Mouse (Mus musculus): ENCODE measurements at regions not wholly inside any gene's neighbourhood (a gene's known extent, or its start where the extent isn't known, plus 50 kb on each side); places are given as distances from the start of the nearest gene placed in this dataset.

DNA sequence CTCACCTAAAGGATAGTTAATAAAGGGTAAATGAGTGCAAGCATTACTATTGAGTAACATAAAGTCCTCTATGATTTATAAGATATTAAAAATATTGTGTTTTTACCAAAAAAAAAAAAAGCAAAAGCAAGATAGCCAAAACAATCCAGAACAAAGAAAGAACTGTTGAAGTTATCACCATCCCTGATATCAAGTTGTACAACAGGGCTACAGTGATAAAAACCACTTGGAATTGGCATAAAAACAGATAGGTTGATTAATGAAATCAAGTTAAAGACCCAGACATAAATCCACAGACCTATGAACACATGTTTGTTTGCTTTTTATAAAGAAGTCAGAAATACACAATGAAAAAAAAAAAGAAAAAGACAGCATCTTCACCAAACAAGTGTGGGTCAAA is 92.4 kb upstream of the Mtap start:
- Histone ChIP-seq H3K36me3 (replicated peaks in 1 of 2; ENCODE audit: control insufficient read depth in 1 of 2, insufficient read depth in 1 of 2, low read length in 1 of 2) (no peaks in the 10 kb centered on the region), H3K9me3 (replicated peaks; ENCODE audit: low read length) (no peaks in the 10 kb centered on the region), H3K27ac (ENCODE audit: insufficient read depth, low read depth) (no peak overlapping the region), H3K27me3 (replicated peaks) (no peaks in the 10 kb centered on the region), H3K4me1 (ENCODE audit: control insufficient read depth in 1 of 2, insufficient read depth in 2 of 2) (no peaks in the 10 kb centered on the region), H3K4me3 (replicated peaks in 1 of 3; ENCODE audit: low read depth in 2 of 3, low read length in 2 of 3, poor library complexity in 1 of 3) (no peak overlapping the region), H3K4me2 (ENCODE audit: insufficient read depth, low read depth, poor library complexity, severe bottlenecking) (no peak overlapping the region), H3K9ac (ENCODE audit: insufficient read depth, low read depth) (no peak overlapping the region), H3K79me2 (replicated peaks; ENCODE audit: control insufficient read depth, extremely low read depth, insufficient read depth, poor library complexity, severe bottlenecking) (no peaks in the 10 kb centered on the region)
- DNase-seq (ENCODE audit: extremely low read depth) = no peak
- in situ Hi-C loops (cut with MboI; ENCODE audit: low pct_ligation_motif_present, low pct_unique_long_range_greater_than_20kb, low sequenced_read_pairs) (no loop called here), dilution Hi-C loops (cut with MboI; ENCODE audit: extremely low pct_ligation_motif_present, extremely low pct_unique_long_range_greater_than_20kb, low sequenced_read_pairs) (no loop called here)
- TF ChIP-seq ETS1 (conservative IDR thresholded peaks at IDR 0.05; ENCODE audit: low read depth, low read length) (no peak), NELFE (IDR thresholded peaks at IDR 0.05; ENCODE audit: low read depth, low read length) (no peak), SMC3 (IDR thresholded peaks at IDR 0.05; ENCODE audit: low read depth, low read length) (no peak), PAX5 (IDR thresholded peaks at IDR 0.05; ENCODE audit: low read length) (no peak), SIN3A (IDR thresholded peaks at IDR 0.05; ENCODE audit: low read length) (no peak), POLR2AphosphoS2 (IDR thresholded peaks at IDR 0.05; ENCODE audit: low read depth, low read length) (no peak), ZNF384 (IDR thresholded peaks at IDR 0.05; ENCODE audit: low read depth, low read length) (no peak), BHLHE40 (IDR thresholded peaks at IDR 0.05; ENCODE audit: low read depth, low read length) (no peak), JUN (IDR thresholded peaks at IDR 0.05; ENCODE audit: insufficient read depth, low read depth, low read length) (no peak), ELF1 (IDR thresholded peaks at IDR 0.05; ENCODE audit: low read depth, low read length) (no peak), ZMIZ1 (IDR thresholded peaks at IDR 0.05; ENCODE audit: low read depth, low read length) (no peak), CHD1 (IDR thresholded peaks at IDR 0.05; ENCODE audit: low read depth, low read length) (no peak), JUND (conservative IDR thresholded peaks at IDR 0.05; ENCODE audit: low read depth, low read length) (no peak), EP300 (IDR thresholded peaks at IDR 0.05; ENCODE audit: low read length) (no peak), GABPA (IDR thresholded peaks at IDR 0.05; ENCODE audit: insufficient replicate concordance, low read depth, low read length) (no peak), MAFK (IDR thresholded peaks at IDR 0.05; ENCODE audit: insufficient replicate concordance, low read length) (no peak), MAX (IDR thresholded peaks at IDR 0.05; ENCODE audit: low read length) (no peak)

GRCm38 (mm10) chr4:89043982-89044381 is 92.9 kb upstream of the Mtap start:
- H3K79me2 ChIP-seq (replicated peaks; ENCODE audit: control insufficient read depth, extremely low read depth, insufficient read depth, poor library complexity, severe bottlenecking) = no peaks in the 10 kb centered on the region
- H3K4me2 ChIP-seq (ENCODE audit: insufficient read depth, low read depth, poor library complexity, severe bottlenecking) = no peak overlapping the region
- no peaks in the 10 kb centered on the region for H3K4me1 ChIP-seq (ENCODE audit: control insufficient read depth in 1 of 2, insufficient read depth in 2 of 2)
- H3K36me3 ChIP-seq (replicated peaks in 1 of 2; ENCODE audit: control insufficient read depth in 1 of 2, insufficient read depth in 1 of 2, low read length in 1 of 2) = no peaks in the 10 kb centered on the region
- H3K27me3 ChIP-seq (replicated peaks) = no peaks in the 10 kb centered on the region
- H3K27ac ChIP-seq (ENCODE audit: insufficient read depth, low read depth) = no peak overlapping the region
- in situ Hi-C loops (cut with MboI; ENCODE audit: low pct_ligation_motif_present, low pct_unique_long_range_greater_than_20kb, low sequenced_read_pairs) = no loop called here
- DNase-seq (ENCODE audit: extremely low read depth) = no peak
- dilution Hi-C loops (cut with MboI; ENCODE audit: extremely low pct_ligation_motif_present, extremely low pct_unique_long_range_greater_than_20kb, low sequenced_read_pairs) = no loop called here
- no peak overlapping the region for H3K4me3 ChIP-seq (replicated peaks in 1 of 3; ENCODE audit: low read depth in 2 of 3, low read length in 2 of 3, poor library complexity in 1 of 3)
- H3K9me3 ChIP-seq (replicated peaks; ENCODE audit: low read length) = no peaks in the 10 kb centered on the region
- H3K9ac ChIP-seq (ENCODE audit: insufficient read depth, low read depth) = no peak overlapping the region
- TF ChIP-seq UBTF (IDR thresholded peaks at IDR 0.05; ENCODE audit: low read depth, low read length) = no peak
- TF ChIP-seq RCOR1 (conservative IDR thresholded peaks at IDR 0.05; ENCODE audit: low read depth, low read length) = no peak
- TF ChIP-seq ETS1 (conservative IDR thresholded peaks at IDR 0.05; ENCODE audit: low read depth, low read length) = no peak
- TF ChIP-seq PAX5 (IDR thresholded peaks at IDR 0.05; ENCODE audit: low read length) = no peak
- TF ChIP-seq NELFE (IDR thresholded peaks at IDR 0.05; ENCODE audit: low read depth, low read length) = no peak
- no peak for TF ChIP-seq ZNF384 (IDR thresholded peaks at IDR 0.05; ENCODE audit: low read depth, low read length)
- TF ChIP-seq ELF1 (IDR thresholded peaks at IDR 0.05; ENCODE audit: low read depth, low read length) = no peak
- no peak for TF ChIP-seq TCF12 (IDR thresholded peaks at IDR 0.05; ENCODE audit: low read depth, low read length)
